Mouse (Mus musculus): ENCODE measurements around the gene Nrbf2. TPM values are rescaled to one million over a fixed set of nuclear protein-coding genes. Genes with fewer than 3 reads are reported as not detected.

The Nrbf2 gene
- polyA plus RNA-seq, 1 experiment, result 8.6 TPM

DNA sequence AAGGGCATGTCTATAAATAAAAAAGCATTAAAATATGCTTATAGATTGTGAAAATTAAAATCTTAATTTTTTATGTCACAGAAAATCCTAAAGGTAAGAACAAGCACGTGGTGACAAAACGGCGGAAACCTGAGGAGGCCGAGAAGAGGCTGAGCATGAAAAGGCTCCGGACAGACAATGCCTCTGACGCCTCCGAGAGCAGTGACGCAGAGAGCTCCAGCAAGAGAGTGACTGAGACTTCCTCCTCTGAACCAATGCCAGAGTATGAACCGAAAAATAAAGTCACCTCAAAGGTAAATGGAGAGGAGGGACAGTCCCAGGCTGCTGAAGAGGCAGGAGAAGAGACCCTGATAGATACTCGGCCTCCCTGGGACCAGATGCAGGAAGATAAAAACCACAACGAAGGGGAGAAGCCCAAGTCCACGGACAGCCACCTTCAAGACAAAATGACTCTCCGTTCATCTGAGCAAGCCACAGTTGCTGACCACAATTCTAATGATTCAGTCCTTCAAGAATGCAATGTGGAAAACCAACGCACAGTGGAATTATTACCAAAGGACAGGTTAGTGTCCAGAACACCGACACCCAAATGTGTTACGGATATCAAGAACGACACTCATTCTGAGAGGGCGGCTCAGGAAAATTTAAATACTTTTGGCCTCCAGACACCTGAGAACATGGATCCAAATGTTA lies 66.1 kb downstream of the Nrbf2 start:
- H3K4me3 ChIP-seq (ENCODE audit: insufficient read depth, low read depth, low read length), result no peak overlapping the region
- peaks cover 4% of the 10 kb centered on the region for H3K36me3 ChIP-seq (ENCODE audit: control insufficient read depth, insufficient read depth, low read length)

DNA sequence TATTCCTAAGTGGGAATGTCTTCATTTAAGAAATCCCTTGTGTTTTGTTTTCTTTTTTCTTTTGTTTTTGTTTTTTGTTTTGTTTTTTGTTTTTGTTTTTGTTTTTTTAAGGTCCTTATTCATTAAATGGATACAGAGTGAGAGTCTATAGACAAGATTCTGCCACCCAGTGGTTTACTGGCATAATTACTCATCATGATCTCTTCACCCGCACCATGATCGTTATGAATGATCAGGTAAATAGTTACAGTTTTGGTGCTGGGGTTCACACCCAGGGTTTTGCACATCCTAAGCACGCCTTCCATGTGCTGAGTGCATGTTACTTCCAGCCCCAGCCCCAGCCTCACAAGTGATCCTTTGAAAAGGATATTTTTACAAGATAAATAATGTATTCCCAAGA lies 68.2 kb downstream of the Nrbf2 start:
- TF ChIP-seq CTCF (conservative IDR thresholded peaks at IDR 0.05; ENCODE audit: insufficient read depth, insufficient read length, low read depth, low read length) (0 out of 2 replicates have a peak, but pooled peaks have one; percentile 4), POLR2A (IDR thresholded peaks at IDR 0.05; ENCODE audit: low read depth, low read length) (no peak)
- Histone ChIP-seq H3K27ac (ENCODE audit: insufficient read depth, low read depth, low read length) (no peak overlapping the region), H3K4me3 (ENCODE audit: insufficient read depth, low read depth, low read length) (no peak overlapping the region), H3K27me3 (replicated peaks; ENCODE audit: control insufficient read depth, insufficient read depth, low read length) (no peaks in the 10 kb centered on the region), H3K4me1 (ENCODE audit: control insufficient read depth, insufficient read depth, low read length) (0 out of 2 replicates have a peak, but pooled peaks cover 2% of the 10 kb centered on the region), H3K36me3 (ENCODE audit: control insufficient read depth, insufficient read depth, low read length) (peaks cover 2% of the 10 kb centered on the region)
- 56% methylated on average over 3 of the region's 3 CpGs for WGBS
- peak; percentile 27 for DNase-seq

More for the DNA sequence above, 66.1 kb downstream of the Nrbf2 start:
- no peaks in the 10 kb centered on the region for H3K27me3 ChIP-seq (replicated peaks; ENCODE audit: control insufficient read depth, insufficient read depth, low read length)
- no peak overlapping the region for H3K27ac ChIP-seq (ENCODE audit: insufficient read depth, low read depth, low read length)
- DNase-seq, result no peak
- 0 out of 2 replicates have a peak, but pooled peaks cover 2% of the 10 kb centered on the region for H3K4me1 ChIP-seq (ENCODE audit: control insufficient read depth, insufficient read depth, low read length)
- 82% methylated on average over 18 of the region's 18 CpGs for WGBS
- TF ChIP-seq CTCF (conservative IDR thresholded peaks at IDR 0.05; ENCODE audit: insufficient read depth, insufficient read length, low read depth, low read length) (no peak), POLR2A (IDR thresholded peaks at IDR 0.05; ENCODE audit: low read depth, low read length) (no peak)

Other genes with a start within 250 kb of the Nrbf2 start
- gene Jmjd1c, start 189.2 kb downstream of the Nrbf2 start, polyA plus RNA-seq (2012; rRNA removed), result 9.4 and 10.0 TPM in 2 replicates
- 22.2 and 26.0 TPM in 2 replicates for gene Reep3, start 188.4 kb downstream of the Nrbf2 start, polyA plus RNA-seq (2012; rRNA removed)

Measured in kidney, adult 2 months (tissue).